Mouse (Mus musculus): Measurements from ENCODE around the gene Gm10681. TPM values are rescaled to one million over a fixed set of nuclear protein-coding genes. Genes with fewer than 3 reads are reported as not detected.

The Gm10681 gene
- polyA plus RNA-seq (2012; rRNA removed) = not detected in 2 replicates

DNA sequence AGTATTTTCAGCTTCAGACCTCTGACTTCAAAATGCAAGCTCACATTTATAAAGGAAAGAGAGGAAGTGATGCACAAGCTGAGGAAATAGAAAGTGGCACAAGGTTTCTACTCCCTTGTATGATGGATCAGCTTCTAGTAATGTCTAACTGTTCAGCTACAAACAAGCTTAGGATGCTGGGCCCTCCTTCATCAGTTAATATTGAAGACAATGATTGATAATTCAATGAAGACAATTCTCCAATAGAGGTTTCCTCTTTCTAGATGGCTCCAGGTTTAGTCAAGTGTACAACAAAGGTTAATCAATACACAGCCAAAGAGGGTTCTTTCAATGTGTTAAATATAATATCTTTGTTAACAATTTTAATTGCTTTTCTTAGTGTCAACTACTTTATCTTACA is at the start of gene Gm10681:
Gene Gm10681 (minus strand): TSS at position 101 of the 400 bp plus-strand sequence.

DNA sequence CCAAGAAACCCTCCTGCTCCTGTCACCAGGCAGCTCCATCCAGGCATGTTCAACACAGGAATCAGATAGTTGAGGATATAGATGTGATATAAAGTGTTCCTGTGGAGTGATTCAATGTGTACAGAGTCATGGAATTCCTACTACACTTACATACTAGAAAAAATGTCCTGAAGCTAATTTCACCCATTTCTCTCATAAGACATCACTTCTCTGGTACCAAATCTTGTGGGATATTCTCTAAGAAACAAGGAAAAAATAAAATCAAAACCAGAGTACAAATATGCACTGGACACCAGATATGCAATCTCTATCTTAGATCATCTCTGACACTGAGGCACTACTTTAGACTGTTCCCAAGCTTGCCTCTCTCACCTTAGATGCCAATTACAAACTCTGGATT is 41.5 kb upstream of the Gm10681 start, which contains the start of gene Hsd3b5:
Gene Hsd3b5 (minus strand): TSS at position 101 of the 400 bp plus-strand sequence.

DNA sequence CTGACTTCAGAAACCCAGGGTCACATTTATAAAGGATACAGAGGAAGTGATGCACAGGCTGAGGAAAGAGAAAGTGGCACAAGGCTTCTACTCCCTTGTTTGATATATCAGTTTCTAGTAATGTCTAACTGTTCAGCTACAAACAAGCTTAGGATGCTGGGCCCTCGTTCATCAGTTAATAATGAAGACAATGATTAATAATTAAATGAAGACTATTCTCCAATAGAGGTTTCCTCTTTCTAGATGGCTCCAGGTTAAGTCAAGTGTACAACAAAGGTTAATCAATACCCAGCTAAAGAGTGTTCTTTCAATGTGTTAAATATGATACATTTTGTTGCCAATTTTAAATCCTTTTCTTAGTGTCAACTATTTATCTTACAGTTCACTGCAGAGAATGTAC is 78.2 kb downstream of the Gm10681 start, which contains the start of gene Hsd3b4:
Gene Hsd3b4 (minus strand): TSS at position 101 of the 400 bp plus-strand sequence.

Other genes starting within 250 kb of the Gm10681 start
- 24.4 and 27.4 TPM in 2 replicates for gene Phgdh, start 248.8 kb downstream of the Gm10681 start, polyA plus RNA-seq (2012; rRNA removed)
- gene Zfp697, start 206.3 kb downstream of the Gm10681 start, polyA plus RNA-seq (2012; rRNA removed) = 0.12 and 0.52 TPM in 2 replicates
- gene Gm4450, start 131.7 kb downstream of the Gm10681 start, polyA plus RNA-seq (2012; rRNA removed) = not detected in 2 replicates
- not detected in 2 replicates for gene Hsd3b4, start 78.3 kb downstream of the Gm10681 start, polyA plus RNA-seq (2012; rRNA removed)
- not detected in 2 replicates for gene Hsd3b5, start 41.4 kb upstream of the Gm10681 start, polyA plus RNA-seq (2012; rRNA removed)
- not detected in 2 replicates for gene Hsd3b2, start 135.7 kb upstream of the Gm10681 start, polyA plus RNA-seq (2012; rRNA removed)
- not detected in 2 replicates for gene Hsd3b3, start 174.3 kb upstream of the Gm10681 start, polyA plus RNA-seq (2012; rRNA removed)
- gene Hsd3b6, start 225.6 kb upstream of the Gm10681 start, polyA plus RNA-seq (2012; rRNA removed) = not detected in 2 replicates